Mouse (Mus musculus) cortical plate, adult 2 months (tissue): ENCODE data around the gene Reep3.

Experiments
- CTCF ChIP-seq: fragments of 200-500 bp; IDR thresholded peaks from 2 replicates; pipeline ENCODE4 v1.5.1; 2011; ENCODE audit warnings: mild to moderate bottlenecking, control low read depth, low read length; ENCODE audit not compliant: insufficient read depth; ENCODE audit errors: extremely low read depth
- POLR2A ChIP-seq: fragments of 200-500 bp; IDR thresholded peaks from 2 replicates; pipeline ENCODE4 v1.6.1; 2011; ENCODE audit warnings: mild to moderate bottlenecking, low read length, control low read depth; ENCODE audit not compliant: insufficient read depth; ENCODE audit errors: extremely low read depth

DNA sequence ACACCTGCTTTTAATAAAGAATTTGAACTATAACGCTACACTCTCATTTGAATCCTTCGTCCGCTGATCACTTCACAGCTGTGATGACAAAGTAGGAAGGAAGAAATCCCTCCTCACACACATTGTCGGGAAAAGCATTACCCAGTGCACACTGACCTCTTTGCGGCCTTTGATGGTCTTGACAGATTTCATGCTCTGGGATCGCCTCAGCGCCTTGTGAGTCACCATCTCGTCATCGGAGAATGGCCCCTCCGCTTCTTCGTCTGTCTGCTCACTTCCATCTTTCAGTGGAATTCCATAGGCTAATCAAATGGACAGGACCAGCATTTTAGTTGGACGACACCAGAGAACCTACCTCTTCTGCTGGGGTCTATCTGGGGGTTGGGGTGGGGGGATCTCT, 82.0 kb downstream of the Reep3 start:
- TF ChIP-seq POLR2A (no peak), CTCF (no peak)
